Mouse (Mus musculus) heart, embryonic 11.5 days (tissue): ENCODE data around the gene Map2k2. TPM values are rescaled to one million over a fixed set of nuclear protein-coding genes. Genes with fewer than 3 reads are reported as not detected.

Experiments
- ATAC-seq: fragments of 200-750 bp; cut with Nextera tagmentation; replicated peaks from 2 replicates; pipeline ENCODE4 v1.8.0; 2017; ENCODE audit warnings: moderate library complexity; ENCODE audit not compliant: insufficient number of reproducible peaks, low FRiP score, low TSS enrichment
- H3K27ac ChIP-seq: fragments of 300-500 bp; sonication (generic); 2 replicates; pipeline ENCODE4 v1.5.1; 2014; ENCODE audit warnings: mild to moderate bottlenecking, low read depth, low read length
- H3K27me3 ChIP-seq: fragments of 300-500 bp; sonication (generic); 2 replicates; pipeline ENCODE4 v1.6.1; 2014; ENCODE audit warnings: mild to moderate bottlenecking, low read length, mixed read lengths; ENCODE audit not compliant: control insufficient read depth, insufficient read depth
- H3K36me3 ChIP-seq: fragments of 300-500 bp; sonication (generic); 2 replicates; pipeline ENCODE4 v1.6.1; 2014; ENCODE audit warnings: mild to moderate bottlenecking, low read length, moderate library complexity, mixed read lengths; ENCODE audit not compliant: control insufficient read depth, insufficient read depth
- H3K4me1 ChIP-seq: fragments of 300-500 bp; sonication (generic); 2 replicates; pipeline ENCODE4 v1.6.1; 2014; ENCODE audit warnings: low read length; ENCODE audit not compliant: control insufficient read depth, insufficient read depth
- H3K4me2 ChIP-seq: fragments of 300-500 bp; sonication (generic); 2 replicates; pipeline ENCODE4 v1.6.1; 2014; ENCODE audit warnings: mild to moderate bottlenecking, moderate library complexity
- H3K4me3 ChIP-seq: fragments of 300-500 bp; sonication (generic); 2 replicates; pipeline ENCODE4 v1.5.1; 2014; ENCODE audit warnings: low read depth, low read length
- H3K9ac ChIP-seq: fragments of 300-500 bp; sonication (generic); 2 replicates; pipeline ENCODE4 v1.6.1; 2014; ENCODE audit warnings: mild to moderate bottlenecking, low read depth, low read length, moderate library complexity
- H3K9me3 ChIP-seq: fragments of 300-500 bp; sonication (generic); replicated peaks from 2 replicates; pipeline ENCODE4 v1.6.1; 2016; ENCODE audit warnings: low read length; ENCODE audit not compliant: control insufficient read depth
- WGBS: fragments of 180-500 bp; shearing (Covaris S2); extraction: QIAGEN DNeasy Blood & Tissue Kit; methylation state at CpG from one replicate; pipeline ENCODE4 v1.1.7; 2014; ENCODE audit not compliant: insufficient replicate concordance; 5-methylcytosine and 5-hydroxymethylcytosine counted together
- polyA plus RNA-seq: library from polyadenylated mRNA; unstranded; fragments of >200 nt; fragmentation: Nextera tagmentation; extraction: Ambion mirVana; gene quantifications from 2 replicates; pipeline ENCODE4 v1.2.1, GENCODE M21; 2014

The Map2k2 gene
- polyA plus RNA-seq, 1 experiment from 2014 or later: 153 TPM

DNA sequence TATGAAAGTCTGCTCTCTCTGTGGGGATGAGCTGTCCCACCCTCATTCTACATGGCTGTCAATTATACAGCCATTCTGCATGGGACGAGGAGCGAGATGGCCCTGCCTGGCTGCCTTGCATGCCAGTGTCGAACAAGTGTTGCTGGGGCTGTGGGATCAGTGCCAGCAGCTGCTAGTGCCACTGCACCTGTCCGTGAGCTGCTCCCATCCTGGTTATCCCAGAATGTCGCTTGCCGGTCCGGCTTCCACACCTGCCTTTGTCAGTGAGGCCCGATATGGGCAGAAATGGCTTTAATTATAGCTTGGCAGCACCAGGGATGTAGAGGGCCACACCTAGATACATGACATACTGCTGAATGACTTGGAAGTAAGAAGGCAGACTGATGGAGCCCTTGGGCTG is 33.4 kb upstream of the Map2k2 start:
- H3K9me3 ChIP-seq: no peaks in the 10 kb centered on the region
- H3K27ac ChIP-seq: no peak overlapping the region
- H3K4me3 ChIP-seq: no peak overlapping the region
- peaks cover 19% of the 10 kb centered on the region for H3K36me3 ChIP-seq
- no peaks in the 10 kb centered on the region for H3K27me3 ChIP-seq
- H3K4me2 ChIP-seq: no peak overlapping the region
- peaks cover 6% of the 10 kb centered on the region; the same call in 1 of the 2 replicates for H3K4me1 ChIP-seq
- WGBS: 91% methylated on average over 8 of the region's 8 CpGs
- no peak for ATAC-seq
- 0 out of 2 replicates have a peak overlapping the region, but pooled peaks have one; percentile 5 for H3K9ac ChIP-seq

DNA sequence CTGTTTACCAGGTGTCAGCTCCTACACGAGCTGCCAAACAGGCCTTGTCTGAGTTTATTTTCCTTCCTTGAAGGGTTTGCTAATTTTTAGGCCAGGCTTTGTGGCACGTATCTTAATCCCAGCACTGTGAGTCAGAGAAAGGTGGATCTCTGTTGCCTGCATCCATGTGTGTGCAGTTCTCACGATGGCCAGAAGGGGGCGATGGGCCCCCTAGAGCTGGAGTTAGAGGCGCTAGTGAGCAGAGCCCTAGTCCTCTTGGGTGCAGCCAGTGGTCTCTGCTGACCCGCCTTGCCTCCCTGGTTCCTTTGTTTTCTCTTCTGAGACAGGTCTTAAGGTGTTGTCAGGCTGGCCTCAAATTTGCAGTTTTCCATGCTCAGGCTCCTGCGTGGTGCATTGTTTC is 32.3 kb upstream of the Map2k2 start:
- H3K36me3 ChIP-seq: peaks cover 23% of the 10 kb centered on the region
- peaks cover 6% of the 10 kb centered on the region; the same call in 1 of the 2 replicates for H3K4me1 ChIP-seq
- no peak overlapping the region for H3K27ac ChIP-seq
- no peaks in the 10 kb centered on the region for H3K9me3 ChIP-seq
- no peak overlapping the region for H3K4me2 ChIP-seq
- no peaks in the 10 kb centered on the region for H3K27me3 ChIP-seq
- no peak overlapping the region for H3K4me3 ChIP-seq
- 59% methylated on average over 7 of the region's 7 CpGs for WGBS
- no peak for ATAC-seq
- no peak overlapping the region for H3K9ac ChIP-seq

DNA sequence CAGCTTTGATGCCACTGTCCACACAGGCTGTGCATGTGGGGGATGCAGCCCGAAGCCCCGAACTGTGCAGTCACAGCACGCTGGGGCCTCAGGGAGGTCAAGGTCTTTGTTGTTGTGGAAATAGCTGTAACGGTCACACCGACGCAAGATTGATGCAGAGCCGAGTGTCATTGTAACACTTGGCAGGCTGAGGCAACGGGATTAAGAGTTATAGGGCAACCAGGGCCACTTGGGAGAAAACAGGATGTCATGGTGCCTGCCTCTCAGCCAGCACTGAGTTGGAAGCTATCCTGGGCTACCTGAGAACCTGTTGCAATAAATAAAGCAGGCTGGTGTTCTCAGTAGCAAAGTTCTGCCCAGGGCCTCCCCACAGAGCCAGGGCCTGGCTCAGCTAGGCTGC is 30.0 kb upstream of the Map2k2 start:
- Histone ChIP-seq H3K4me2 (no peak overlapping the region), H3K9me3 (no peaks in the 10 kb centered on the region), H3K27me3 (no peaks in the 10 kb centered on the region), H3K36me3 (peaks cover 34% of the 10 kb centered on the region), H3K4me1 (peaks cover 2% of the 10 kb centered on the region; the same call in 1 of the 2 replicates), H3K4me3 (no peak overlapping the region), H3K9ac (no peak overlapping the region), H3K27ac (no peak overlapping the region)
- WGBS: 82% methylated on average over 8 of the region's 8 CpGs
- ATAC-seq: no peak

- Histone ChIP-seq H3K27ac (no peak overlapping the region), H3K36me3 (peaks cover 34% of the 10 kb centered on the region), H3K27me3 (no peaks in the 10 kb centered on the region), H3K4me2 (no peak overlapping the region), H3K9ac (no peak overlapping the region), H3K4me1 (no peaks in the 10 kb centered on the region), H3K4me3 (no peak overlapping the region), H3K9me3 (no peaks in the 10 kb centered on the region)
- WGBS: 86% methylated on average over 1 of the region's 1 CpGs
- ATAC-seq: no peak
Measured at GRCm38 (mm10) chr10:81076356-81076755, 29.4 kb upstream of the Map2k2 start.

- WGBS: 87% methylated on average over 11 of the region's 11 CpGs
- Histone ChIP-seq H3K4me2 (no peak overlapping the region), H3K9ac (no peak overlapping the region), H3K4me3 (no peak overlapping the region), H3K36me3 (peaks cover 41% of the 10 kb centered on the region), H3K27ac (no peak overlapping the region), H3K27me3 (no peaks in the 10 kb centered on the region), H3K9me3 (no peaks in the 10 kb centered on the region), H3K4me1 (no peaks in the 10 kb centered on the region)
- ATAC-seq: no peak
Measured at GRCm38 (mm10) chr10:81077916-81078315, 27.8 kb upstream of the Map2k2 start.

DNA sequence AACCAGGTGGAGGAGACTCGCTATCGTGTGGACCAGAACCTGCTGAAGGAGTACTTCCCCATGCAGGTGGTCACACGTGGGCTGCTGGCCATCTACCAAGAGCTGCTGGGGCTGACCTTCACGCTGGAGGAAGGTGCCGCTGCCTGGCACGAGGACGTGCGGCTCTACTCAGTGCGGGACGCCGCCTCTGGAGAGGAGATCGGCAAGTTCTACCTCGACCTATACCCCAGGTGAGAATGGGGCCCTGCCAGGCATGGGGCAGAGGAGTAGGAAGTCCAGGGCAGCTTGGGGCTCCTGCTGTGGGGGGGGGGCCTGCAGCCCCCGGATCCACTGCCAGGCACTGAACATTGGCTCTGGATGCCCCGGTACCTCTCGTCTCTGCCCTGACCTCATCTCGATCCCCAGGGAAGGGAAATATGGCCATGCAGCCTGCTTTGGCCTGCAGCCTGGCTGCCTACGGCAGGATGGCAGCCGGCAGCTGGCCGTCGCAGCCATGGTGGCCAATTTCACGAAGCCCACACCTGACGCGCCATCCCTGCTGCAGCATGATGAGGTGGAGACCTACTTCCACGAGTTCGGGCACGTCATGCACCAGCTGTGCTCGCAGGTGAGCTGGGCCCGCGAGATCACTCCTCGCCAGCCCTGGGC is 25.6 kb upstream of the Map2k2 start:
- H3K27ac ChIP-seq: no peak overlapping the region
- WGBS: 94% methylated on average over 31 of the region's 31 CpGs
- no peaks in the 10 kb centered on the region for H3K27me3 ChIP-seq
- no peak overlapping the region for H3K4me3 ChIP-seq
- ATAC-seq: no peak
- no peak overlapping the region; the same call in 1 of the 2 replicates for H3K9ac ChIP-seq
- H3K36me3 ChIP-seq: peaks cover 30% of the 10 kb centered on the region
- H3K4me1 ChIP-seq: no peaks in the 10 kb centered on the region
- no peak overlapping the region for H3K4me2 ChIP-seq
- no peaks in the 10 kb centered on the region for H3K9me3 ChIP-seq

DNA sequence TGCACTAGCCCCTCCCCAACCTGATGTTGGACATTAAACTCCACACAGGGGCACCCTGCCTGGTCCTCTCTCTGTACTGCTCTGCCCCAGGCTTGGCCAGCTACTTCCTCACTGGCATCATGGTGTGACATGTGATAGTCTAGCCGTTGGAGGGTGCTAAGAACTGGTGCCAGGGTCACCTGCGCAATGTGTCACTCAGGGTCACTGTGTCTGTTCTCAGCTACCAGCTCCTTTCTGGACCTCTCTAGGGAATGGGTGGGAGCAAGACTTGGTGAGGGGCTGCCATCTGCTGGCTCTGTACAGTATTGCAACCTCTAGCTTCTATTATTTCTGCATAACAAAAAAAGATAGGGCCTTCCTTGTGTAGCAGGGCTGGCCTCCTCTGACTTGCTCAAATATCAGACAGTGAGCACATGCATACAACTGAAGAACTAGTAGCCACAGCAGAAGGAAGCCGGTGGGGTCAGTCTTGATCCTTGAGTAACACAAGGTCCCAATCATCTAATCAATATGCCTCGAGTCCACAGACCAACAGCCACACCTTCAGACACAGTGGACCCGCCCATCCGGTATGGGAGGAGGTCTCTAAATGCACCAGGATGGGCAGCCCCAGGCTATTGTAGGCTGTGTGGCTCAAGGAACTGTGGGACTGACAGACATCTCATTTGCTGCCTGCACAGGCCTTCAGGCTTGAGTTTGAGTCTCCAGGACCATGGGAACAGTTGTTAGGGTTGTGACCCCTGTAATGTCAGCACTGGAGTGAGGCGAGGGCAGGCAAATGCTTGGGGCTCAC is 23.4 kb upstream of the Map2k2 start:
- Histone ChIP-seq H3K36me3 (peaks cover 22% of the 10 kb centered on the region), H3K9me3 (no peaks in the 10 kb centered on the region), H3K9ac (no peak overlapping the region), H3K27me3 (no peaks in the 10 kb centered on the region), H3K4me2 (no peak overlapping the region), H3K27ac (no peak overlapping the region), H3K4me3 (no peak overlapping the region), H3K4me1 (no peaks in the 10 kb centered on the region)
- 0 out of 2 replicates have a peak, but pooled peaks have one; percentile 3 for ATAC-seq
- 77% methylated on average over 7 of the region's 7 CpGs for WGBS

DNA sequence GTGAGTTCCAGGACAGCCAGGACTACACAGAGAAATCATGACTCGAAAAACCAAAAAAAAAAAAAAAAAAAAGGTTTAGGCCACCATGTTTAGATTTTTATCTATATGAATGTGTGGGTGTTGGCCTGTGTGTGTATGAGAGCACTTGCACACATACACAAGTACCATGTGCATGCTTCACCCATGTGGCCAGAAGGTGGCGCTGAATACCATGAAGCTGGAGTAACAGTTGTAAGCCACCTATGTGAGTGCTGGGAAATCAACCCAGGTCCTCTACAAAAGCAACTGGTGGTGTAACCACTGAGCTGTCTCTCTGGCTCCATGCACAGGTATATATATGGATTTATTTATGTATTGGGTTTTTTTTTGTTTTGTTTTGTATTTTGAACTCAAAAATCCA is 18.7 kb upstream of the Map2k2 start:
- Histone ChIP-seq H3K4me2 (no peak overlapping the region), H3K9me3 (no peaks in the 10 kb centered on the region), H3K4me1 (peaks cover 5% of the 10 kb centered on the region), H3K9ac (no peak overlapping the region), H3K36me3 (peaks cover 2% of the 10 kb centered on the region), H3K27ac (no peak overlapping the region), H3K27me3 (peaks cover 3% of the 10 kb centered on the region; the same call in 1 of the 2 replicates), H3K4me3 (no peak overlapping the region)
- WGBS: 38% methylated on average over 2 of the region's 2 CpGs
- ATAC-seq: no peak
